Mouse (Mus musculus): ENCODE results near the gene Slc6a3.
A peak's percentile ranks its signal among the peaks of the same experiment; 100 is the strongest.

Slc6a3 gene

DNA sequence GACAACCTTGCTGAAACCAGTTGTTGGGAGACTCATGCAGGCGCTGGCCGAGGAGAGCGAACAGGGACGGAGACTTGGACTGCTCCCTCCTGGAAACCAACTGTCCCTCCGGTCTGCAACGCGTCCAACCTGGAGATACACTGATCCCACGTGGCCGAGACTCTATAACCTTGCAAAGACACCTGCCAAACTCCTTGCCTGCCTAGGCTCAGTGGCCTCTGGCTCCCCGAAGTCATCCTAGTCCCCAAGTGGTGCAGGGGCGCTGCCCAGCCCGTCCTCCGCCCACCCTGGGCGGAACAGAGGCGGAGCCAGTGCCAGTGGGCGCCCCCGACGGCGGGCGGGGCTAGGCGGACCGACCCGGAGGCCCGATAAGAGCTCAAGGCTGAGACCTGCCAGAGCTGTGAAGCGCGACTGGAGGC is at the start of gene Slc6a3:
TSS of gene Slc6a3 (plus strand) at position 345 of the 419 bp plus-strand sequence.
- DNase-seq (ENCODE audit: low spot score): no peak

DNA sequence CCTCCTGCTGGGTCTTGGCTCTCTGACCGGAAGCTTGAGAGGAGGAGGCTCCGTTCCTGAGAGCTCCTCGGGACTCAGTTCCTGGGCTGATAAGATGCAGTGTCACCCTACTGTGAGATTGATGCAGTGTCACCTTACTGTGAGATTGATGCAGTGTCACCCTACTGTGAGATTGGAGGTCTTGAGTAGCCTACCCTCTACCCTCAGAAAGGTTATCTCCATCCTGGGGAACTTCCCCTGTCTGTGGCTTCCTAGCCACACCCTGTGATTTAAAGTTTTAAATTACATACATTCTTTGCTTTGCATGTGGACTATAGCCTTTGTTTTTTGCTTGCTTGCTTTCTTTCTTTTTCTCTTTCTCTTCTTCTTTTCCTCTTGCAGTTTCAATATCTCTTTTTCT is 48.4 kb upstream of the Slc6a3 start:
- no peak for DNase-seq (ENCODE audit: low spot score)

DNA sequence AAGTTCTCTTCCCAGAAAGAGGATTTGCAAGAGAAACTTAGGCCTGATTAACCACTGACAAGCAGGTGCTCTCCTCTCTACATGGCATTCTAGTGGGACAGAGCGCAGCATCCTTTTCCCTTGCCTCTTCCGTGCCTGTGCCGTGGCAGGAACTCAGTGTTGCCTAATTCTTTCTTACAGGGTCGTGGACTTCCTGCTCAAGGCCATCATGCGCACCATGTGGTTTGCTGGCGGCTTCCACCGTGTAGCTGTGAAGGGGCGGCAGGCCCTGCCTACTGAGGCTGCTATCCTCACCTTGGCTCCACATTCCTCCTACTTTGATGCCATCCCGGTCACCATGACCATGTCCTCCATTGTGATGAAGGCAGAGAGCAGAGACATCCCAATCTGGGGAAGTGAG is 47.8 kb upstream of the Slc6a3 start:
- no peak for DNase-seq (ENCODE audit: low spot score)

DNA sequence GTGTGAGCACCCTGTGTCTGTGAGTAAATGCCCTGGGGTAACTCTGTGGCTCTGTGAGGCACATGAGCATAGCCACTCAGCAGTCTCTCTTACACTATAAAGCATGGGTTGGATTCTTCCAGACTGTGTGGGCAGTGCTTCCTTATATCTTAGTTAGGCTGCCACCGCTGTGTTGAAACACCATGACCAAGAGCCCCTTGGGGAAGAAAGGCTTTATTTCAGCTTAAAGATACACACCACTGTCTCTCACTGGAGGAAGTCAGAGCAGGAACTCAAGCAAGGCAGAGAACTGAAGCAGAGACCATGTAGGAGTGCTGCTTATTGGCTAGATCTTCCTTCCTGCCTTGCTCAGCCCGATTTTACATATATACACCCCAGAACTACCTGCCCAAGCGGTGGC is 46.6 kb upstream of the Slc6a3 start:
- DNase-seq (ENCODE audit: low spot score): no peak

DNA sequence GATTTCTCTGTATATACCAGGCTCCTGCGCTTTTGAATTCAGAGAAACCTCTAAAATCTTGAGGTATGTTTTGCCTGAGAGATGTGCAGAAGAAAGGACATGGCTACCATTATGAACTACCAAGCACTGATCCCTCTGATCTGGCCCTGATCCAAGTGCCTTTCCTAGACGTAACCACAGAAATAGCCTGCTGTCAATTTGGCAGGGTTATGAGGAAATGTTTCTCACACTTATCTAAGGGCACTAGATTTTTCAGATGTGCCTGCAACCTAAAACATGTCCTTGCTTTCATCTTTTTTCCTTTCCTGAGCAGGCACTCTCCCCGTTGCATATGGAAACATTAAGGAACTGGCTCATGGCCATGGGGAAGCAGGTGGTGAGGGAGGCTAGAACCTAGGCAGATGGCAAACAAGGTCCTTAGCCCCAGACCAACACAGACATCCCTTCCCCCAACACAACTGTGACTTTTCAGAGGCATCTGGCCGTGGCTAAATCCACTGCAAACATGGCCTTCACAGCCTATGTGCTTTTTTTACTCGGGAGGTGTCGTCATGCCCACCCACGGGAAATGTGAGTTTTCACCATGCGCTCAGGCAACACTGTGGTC is 45.9 kb upstream of the Slc6a3 start:
- DNase-seq (ENCODE audit: low spot score): no peak

DNA sequence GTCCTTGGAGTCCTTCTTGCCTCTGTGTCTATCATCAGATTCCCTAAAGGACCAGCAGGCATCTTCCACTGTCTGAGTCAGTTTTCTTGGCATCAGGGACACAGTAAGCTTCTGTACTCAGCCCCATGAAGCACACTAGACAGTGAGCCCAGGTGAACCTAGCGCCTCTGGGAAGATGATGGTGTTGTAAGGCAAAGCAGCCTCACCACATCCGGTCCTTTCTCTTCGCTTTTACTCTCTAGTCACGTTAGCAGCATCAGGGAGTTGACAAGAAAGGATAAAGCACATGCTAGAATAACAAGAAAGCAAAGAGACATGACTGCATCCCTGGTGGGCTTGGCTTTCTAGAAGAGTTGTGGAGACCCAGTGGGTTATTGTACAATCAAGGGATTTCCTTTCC is 43.4 kb upstream of the Slc6a3 start:
- DNase-seq (ENCODE audit: low spot score): no peak

DNA sequence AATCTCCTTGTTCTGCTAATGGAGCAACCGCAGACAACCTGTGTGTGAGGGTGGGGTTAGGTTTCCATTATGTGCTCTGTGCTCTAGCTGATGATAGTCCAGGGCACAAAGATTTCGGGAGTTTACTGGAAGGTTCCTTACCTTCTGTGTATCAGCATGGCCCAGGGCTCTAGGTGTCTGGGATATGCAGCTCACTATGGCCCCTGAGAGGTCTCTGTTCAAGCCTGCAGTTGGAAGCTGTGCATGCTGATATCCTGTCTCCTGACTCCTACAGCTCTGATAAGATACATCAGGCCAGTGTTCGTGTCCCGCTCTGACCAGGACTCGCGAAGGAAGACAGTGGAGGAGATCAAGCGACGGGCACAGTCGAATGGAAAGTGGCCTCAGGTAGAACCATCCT is 42.0 kb upstream of the Slc6a3 start:
- no peak for DNase-seq (ENCODE audit: low spot score)

DNA sequence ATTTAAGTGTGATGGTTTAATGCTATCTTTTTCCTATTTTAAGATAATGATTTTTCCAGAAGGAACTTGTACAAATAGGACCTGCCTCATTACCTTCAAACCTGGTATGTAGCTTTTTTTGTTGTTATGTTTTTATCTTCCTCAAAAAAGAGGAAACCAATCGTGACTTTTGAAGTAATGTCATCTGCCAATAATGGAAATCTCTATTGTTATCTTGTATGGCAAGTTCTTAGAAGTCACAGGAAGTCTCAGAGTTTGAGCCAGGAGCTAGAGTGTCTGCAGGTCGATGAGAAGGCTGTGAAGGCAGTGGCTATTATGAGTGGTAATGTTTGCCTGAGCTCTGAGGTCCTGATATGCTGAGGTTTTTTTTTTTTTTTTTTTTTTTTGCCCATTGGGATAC is 40.4 kb upstream of the Slc6a3 start:
- DNase-seq (ENCODE audit: low spot score): no peak

DNA sequence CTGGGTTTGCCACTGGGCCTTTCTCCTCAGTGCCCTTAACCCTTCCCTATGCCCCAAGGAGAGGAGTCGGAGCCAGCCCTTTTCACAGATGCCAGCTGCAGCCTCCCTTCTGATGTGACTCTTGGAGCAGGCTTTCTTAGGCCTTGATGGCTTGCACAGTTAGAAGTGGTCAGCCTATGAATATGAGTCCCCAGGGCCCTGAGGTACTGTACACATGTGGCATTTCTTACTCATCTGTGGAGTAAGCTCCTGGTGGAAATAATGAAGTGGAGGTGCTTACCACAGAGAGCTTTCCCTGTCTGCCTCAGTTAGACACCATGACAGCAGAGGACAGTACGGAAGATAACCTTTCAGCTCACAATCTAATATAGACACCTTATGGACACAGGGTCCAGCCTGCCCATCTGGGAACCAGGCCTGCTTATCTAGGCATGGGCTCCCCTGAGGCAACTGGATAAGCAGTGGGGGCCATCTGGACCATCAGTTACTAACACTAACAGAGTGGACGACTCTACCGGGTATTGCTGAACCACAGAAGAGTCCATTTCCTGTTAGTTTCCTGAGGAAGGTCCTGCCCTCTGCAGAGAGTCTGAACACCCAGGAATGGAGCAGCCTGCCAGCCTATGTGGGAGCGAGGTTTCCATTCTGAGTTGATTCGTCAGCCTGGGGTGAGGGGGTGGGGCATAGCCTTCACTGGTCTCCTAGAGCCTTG is 36.5 kb upstream of the Slc6a3 start:
- DNase-seq (ENCODE audit: low spot score): no peak

DNA sequence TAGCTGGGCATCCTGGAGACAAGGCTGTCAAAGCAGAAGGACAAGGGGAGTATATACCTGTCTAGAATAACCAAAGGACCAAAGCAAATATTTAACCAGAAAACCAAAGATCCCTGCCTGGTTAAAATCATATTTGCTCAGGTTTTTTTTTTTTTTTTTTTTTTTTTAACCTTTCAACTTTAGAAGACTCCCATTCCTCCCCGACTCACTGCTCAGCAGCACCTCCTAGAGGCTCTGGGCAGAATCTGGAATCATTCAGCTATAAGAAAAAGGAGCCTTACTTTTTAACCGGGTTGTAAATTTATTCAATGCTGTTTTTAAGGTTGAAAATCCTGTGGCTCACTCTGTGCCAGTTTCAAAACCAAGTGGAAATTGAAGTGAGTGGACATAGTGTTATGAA is 33.8 kb upstream of the Slc6a3 start:
- peak; percentile 56 for DNase-seq (ENCODE audit: low spot score)

DNA sequence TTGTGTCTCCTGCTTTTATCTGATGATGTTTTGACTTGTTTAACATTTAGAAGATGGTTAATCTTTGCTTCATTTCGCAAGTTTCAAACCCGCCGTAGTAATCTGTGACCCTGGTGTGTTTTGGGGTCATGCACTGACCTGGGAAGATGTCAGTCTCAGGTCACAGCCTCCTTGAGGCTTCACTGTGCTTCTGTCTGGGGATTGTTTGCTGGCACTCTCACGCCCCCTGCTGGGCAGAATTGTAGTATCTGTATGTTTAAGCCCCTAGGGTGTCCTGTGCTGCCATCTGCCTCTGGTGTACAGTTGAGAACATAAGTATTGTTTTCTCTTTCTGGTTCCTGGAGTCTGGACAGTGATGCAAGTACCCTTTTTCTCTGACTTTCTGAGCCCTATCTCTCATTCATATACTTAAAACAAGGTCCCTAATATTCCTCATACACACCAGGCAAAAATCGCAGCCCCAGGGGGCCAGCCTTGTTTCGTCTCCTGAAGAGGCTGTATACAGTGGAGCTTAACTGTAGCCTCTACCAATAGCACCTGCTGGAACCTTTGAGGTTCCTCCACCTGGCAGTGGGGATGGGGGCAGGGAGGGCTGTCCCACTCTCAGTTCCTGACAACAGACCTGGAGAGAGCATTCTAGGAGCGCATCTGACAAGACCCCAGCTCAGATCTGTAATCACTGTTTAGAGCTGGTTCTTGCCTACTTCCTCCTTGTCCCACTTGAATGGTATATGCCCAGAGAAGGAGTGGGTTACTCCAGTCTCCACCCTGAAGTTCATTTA is 30.7 kb upstream of the Slc6a3 start:
- DNase-seq (ENCODE audit: low spot score): peak; percentile 80

DNA sequence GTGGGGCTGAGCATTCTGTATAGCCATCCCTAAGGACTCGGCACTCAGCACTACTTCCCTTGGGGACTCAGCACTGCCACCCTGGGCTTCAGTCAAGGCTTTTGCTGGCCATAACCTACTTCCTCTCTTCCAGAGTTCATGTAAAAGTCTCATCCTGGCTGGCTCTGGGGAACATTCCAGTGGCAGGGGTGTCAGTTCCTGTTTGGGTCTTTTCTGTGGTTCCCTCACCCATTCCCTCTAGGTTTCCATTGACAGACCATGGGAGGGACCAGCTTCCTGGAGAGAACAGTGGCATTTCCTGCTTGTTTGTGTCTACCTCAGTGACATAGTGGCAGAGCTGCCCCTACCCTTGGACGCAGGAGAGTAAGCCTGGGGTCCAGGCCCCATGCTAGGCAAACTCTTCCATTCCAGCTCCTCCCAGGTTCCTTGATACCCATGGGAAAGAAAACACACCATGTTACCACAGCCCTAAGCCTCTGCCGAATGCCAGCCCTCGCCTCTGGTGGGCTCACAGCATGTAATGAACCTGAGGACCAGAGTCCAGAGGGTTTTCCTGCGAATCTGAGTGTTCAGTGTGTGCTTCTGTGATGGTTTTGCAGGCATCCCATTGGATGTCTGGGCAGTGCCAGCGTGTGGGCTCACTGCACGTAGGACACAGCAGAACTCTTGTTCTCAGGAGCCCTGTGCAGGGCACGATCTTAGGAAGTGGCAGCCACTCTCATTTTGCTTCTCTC is 27.6 kb upstream of the Slc6a3 start:
- DNase-seq (ENCODE audit: low spot score): no peak

DNA sequence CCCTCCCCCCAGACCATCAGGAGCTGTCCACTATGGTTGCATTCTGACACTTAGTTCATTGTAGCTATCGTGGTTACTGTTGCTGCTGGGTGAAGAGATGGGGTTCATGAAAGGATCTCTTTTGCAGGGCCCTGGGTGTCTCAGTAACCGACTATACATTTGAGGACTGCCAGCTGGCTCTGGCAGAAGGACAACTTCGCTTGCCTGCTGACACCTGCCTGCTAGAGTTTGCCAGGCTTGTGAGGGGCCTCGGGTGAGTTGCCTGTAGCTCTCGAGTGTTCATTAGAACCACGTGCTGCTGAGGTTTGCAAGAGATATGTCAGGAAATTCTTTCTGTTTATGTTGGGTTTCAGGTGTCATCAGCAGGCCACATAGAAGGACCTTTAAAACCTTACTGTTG is 26.7 kb upstream of the Slc6a3 start:
- no peak for DNase-seq (ENCODE audit: low spot score)

DNA sequence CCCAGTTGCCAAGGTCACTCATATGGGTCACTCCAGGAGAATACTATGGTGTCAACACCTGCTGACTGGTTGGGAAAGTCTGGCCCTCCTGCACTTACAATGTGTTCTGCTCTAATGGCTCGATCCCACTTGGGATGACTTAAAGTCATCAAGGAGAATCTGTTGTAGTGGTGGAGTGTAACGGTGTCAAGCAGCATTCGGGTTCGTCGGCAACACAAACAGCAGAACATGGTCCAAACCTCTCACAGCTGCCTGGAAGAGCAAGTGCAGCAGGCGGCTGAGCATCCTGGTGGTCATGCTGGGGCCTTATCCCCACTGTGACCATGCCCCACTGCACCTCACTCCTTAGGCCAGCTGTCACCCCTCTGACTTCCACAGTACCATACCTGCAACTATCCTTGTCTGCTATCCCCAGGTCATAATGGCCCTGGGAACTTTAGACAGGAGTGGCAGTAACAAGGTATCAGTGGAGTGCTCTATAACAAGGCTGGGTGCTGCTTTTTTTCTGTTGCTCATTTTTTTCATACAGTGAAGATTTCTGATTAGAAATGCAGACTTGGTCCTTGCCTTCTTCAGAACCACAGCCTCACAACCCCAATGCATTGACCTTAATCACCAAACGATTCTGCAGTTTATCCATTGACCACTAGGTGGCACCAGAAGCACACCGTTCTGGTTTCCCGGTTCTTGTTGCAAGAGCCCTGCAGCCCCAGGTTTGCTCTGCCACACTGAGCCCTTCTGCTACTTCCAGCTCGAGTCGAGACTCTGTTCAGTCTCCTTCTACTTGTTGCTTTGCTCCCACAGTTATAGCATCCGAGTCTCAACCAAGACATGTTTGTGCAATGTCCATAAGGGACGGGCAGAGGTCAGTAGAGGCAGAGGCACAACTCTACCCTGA is 23.5 kb upstream of the Slc6a3 start:
- peak; percentile 78 for DNase-seq (ENCODE audit: low spot score)

DNA sequence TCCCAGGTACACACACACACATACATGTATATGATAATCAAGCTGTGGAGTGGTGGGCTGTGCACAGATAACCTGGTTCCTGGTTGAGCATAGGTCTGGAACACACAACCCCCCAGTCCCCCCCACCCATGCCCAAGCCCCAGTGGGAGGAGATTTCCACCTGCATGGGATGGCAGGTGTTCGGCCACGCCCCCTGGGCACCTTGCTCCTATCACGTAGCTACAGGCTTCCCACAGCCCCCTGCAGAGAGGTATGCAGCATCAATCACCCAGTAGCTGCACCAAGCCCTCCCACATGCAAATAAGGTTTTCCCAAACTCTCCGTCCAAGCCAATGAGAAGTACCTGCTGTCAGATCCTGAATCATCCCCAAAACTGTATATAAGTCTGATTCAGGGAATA is 19.7 kb upstream of the Slc6a3 start:
- no peak for DNase-seq (ENCODE audit: low spot score)

DNA sequence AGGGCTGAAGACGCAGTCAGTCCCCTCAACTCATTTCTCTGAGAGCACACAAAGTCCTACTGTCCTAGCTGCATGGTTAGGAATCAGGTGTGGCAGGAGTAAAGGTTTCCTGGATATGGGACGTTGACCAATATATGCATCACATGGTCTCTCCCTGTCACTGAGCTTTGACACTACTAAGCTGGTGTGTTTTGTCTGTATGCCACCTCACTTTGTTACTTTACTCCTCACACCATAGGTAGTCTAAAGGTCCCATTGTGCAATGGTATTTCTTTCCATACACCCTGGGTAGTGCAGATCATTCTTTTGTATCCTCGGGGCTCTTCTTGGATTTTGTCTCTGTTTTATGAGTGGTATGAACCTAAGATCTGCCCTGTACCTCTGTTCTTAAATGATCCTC is 2.8 kb upstream of the Slc6a3 start:
- no peak for DNase-seq (ENCODE audit: low spot score)

DNA sequence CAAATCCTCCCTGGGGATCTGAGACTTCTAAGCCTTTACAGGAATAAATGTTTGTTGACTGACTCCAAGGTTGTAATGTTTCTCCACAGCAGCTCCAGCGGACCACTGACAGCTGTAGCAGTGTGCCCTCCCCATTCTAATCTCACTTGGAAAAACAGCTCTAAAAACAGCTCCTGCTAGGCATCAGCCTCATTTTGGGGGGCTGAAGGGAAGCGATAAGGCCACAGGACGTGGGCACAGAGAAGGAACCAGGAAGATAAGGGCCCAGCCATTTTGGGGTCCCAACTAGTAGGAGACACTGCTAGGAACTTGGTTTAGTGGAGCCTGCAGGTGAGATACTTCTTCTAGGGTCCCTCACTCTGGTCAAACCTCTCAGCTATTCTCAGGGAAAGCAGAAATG is 1.3 kb upstream of the Slc6a3 start:
- DNase-seq (ENCODE audit: low spot score): no peak

DNA sequence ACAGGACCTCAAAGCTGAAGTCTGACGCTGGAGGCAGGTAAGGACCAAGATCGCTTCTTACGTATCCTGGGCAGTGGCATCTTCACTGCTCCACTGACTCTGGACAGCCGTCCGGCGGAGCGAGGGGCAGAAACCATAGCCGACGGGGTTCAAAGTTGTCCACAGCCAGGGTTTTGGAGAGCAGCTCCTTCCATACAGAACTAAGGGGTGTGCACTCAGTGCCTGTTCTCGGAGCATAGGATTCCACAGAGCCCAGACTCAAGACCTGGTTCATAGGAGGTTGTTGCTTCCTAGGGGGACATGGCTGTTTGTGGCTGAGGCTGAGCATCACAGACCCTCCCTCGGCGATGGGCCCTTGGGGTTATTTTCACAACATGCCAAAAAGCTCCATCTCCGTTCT is 277 bp downstream of the Slc6a3 start:
- no peak for DNase-seq (ENCODE audit: low spot score)

DNA sequence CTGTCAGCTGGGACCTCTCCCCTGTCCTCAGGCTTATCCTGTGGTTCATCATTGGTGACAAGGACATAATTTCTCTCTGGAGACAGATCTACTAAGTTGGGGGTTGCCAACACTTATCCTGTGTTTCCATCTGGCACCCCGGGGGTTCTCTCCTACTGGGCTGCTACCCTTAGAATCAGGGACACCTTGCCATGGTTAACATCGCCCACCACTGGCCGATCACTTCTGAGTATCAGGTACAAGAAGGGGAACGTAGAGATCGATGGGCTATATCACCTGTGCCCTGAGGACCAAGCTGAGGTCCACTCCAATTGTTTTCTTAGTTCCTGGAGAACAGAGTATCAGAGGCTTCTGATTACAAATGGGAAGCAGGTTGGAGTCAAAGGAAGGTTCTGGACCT is 27.7 kb downstream of the Slc6a3 start:
- no peak for DNase-seq (ENCODE audit: low spot score)

DNA sequence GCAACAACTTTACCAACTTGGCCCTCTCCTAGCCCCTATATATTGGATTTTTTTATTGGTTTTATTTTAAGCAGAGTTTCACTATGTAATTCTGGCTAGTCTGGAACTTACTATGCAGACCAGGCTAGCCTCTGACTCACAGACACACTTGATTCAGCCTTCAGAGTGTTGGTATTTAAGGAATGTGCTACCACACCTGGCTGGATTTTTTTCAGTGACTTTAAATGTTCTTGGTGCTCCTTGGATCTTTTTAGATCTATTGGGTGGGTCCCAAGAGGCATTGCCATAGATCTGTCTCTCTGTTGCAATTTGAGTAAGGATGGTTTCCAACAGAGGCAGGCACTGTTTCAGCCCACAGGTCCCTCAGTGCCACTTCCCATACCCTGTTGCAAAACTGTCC is 38.5 kb downstream of the Slc6a3 start:
- no peak for DNase-seq (ENCODE audit: low spot score)

DNA sequence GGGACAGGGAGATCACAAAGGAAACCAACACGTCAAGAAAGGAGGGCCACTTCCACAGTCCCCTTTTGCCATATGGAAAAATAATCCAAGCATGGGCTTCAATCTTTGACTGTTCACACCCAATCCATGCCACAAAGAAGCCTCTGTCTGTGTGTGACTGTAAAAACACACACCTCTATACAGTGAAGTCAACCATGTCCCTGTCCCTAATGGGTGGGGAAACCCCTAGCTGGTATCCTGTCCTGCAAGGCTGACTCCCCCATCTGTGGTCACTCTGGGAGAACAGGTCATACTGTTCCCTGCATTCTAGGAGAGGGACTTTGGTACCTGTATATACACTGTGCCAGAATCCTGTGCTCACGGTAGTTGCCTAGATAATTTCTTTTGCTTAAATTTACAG is 40.7 kb downstream of the Slc6a3 start:
- DNase-seq (ENCODE audit: low spot score): no peak

DNA sequence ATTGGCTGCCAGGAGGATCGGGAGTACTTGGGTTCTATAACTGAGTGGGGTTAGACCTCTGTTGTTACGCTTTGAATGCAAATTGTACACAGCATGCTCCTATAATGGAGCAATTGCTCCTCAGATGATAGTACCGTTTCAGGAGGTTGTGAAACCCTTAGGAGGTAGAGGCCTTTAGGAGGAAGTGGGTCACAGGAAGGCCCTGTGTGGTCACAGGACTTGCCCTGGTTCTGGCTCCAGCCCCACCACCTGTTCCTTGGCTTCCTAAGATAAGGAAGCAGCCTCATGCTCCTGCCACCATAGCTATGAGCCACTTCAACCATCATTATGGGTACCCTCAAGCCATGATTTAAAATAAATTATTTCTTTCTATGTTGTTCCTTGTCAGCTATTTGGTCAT is 54.9 kb downstream of the Slc6a3 start:
- DNase-seq (ENCODE audit: low spot score): no peak
